Mouse (Mus musculus) midbrain, embryonic 12.5 days (tissue): ENCODE results near the gene Vps26a. TPM values are rescaled to one million over a fixed set of nuclear protein-coding genes. Genes with fewer than 3 reads are reported as not detected.
A peak's percentile ranks its signal among the peaks of the same experiment; 100 is the strongest.

Experiments used
- ATAC-seq: fragments of 200-750 bp; cut with Nextera tagmentation; 2 replicates; pipeline ENCODE4 v1.8.0; 2017; ENCODE audit warnings: low read depth, moderate TSS enrichment, moderate library complexity; ENCODE audit not compliant: low FRiP score
- H3K27ac ChIP-seq: fragments of 300-500 bp; sonication (generic); replicated peaks from 2 replicates; pipeline ENCODE4 v1.5.1; 2016; ENCODE audit warnings: mild to moderate bottlenecking
- H3K27me3 ChIP-seq: fragments of 300-500 bp; sonication (generic); 2 replicates; pipeline ENCODE4 v1.6.1; 2016; ENCODE audit warnings: mild to moderate bottlenecking
- H3K36me3 ChIP-seq: fragments of 300-500 bp; sonication (generic); 2 replicates; pipeline ENCODE4 v1.6.1; 2016
- H3K4me1 ChIP-seq: fragments of 300-500 bp; sonication (generic); 2 replicates; pipeline ENCODE4 v1.6.1; 2016
- H3K4me2 ChIP-seq: fragments of 300-500 bp; sonication (generic); replicated peaks from 2 replicates; pipeline ENCODE4 v1.6.1; 2016; ENCODE audit warnings: mild to moderate bottlenecking, moderate library complexity
- H3K4me3 ChIP-seq: fragments of 300-500 bp; sonication (generic); 2 replicates; pipeline ENCODE4 v1.5.1; 2016; ENCODE audit warnings: mild to moderate bottlenecking
- H3K9ac ChIP-seq: fragments of 300-500 bp; sonication (generic); replicated peaks from 2 replicates; pipeline ENCODE4 v1.6.1; 2016; ENCODE audit warnings: mild to moderate bottlenecking, moderate library complexity
- H3K9me3 ChIP-seq: fragments of 300-500 bp; sonication (generic); 2 replicates; pipeline ENCODE4 v1.6.1; 2016; ENCODE audit warnings: mild to moderate bottlenecking
- WGBS: fragments of 180-500 bp; shearing (Covaris S2); methylation state at CpG from one replicate; pipeline ENCODE4 v1.1.7; 2016; 5-methylcytosine and 5-hydroxymethylcytosine counted together
- polyA plus RNA-seq: library from polyadenylated mRNA; unstranded; fragments of >200 nt; fragmentation: Nextera tagmentation; extraction: Ambion mirVana; gene quantifications from 2 replicates; pipeline ENCODE4 v1.2.1, GENCODE M21; 2016

The Vps26a gene
- polyA plus RNA-seq, 1 experiment from 2014 or later: 80.7 TPM

DNA sequence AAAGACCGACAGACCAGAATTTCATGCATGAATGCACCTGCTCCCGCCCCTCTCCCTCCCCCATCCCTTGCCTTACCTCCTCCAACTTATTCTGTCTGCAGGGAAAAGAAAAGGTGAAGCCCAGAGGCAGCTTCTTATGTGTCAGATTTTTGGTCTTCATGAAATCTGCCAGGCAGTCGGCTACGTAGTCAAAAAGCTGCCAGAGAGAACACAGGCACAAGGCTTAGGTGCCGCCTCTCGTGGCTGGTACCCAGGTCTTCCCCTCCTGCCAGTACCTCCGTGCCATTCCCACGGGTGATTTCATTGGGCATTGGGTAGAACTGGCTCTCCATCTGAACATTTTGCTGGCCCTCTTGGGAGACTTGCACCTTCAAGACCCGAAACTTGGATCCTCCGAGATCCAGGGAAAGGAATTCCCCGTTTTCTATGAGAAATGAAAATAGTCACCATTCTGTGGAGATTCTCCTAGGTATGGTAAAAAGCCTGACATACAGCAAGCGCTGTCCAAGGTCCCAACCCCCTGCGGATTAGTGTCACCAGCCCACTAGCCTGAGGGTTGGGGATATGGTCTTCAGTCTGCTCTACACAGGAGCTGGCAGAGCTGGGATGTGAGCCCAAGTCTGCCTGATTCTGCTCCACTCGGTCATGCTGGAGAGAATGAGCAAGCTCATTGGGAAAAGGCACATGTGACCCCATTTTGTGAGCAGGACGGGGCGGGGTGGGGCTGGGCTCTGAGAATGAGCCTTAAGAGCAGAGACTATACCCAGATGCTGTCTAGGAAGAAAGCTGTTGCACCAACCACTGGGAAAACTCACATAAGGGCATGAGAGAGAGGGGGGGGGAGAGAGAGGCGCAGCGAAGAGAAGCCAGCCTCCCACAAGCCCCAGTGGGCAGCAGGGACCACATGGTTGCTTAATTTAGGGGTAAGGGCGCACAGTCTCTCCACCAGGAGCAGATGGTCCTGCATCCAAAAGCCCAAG, 74.9 kb downstream of the Vps26a start:
- WGBS: 73% methylated on average over 19 of the region's 19 CpGs
- ATAC-seq: no peak

DNA sequence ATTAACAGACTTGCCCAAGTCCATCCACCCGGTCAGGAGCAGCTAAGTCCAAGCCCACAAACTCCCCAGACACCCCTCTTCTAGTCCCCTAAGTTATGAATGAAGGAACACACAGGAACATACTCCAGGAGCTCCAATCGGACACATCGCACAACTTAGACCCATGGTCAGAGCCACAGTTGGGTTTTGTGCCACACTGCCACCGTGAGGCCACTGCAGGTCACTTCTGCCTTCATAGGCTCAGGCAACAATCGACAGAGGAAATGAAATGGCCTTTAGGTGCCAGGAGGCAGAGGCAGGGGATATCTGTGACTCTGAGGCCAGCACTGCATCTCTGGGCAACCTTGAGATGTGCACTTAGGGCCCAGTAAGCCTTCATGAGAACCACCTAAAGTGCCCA, 75.7 kb downstream of the Vps26a start:
- no peak overlapping the region for H3K4me2 ChIP-seq
- no peaks in the 10 kb centered on the region for H3K36me3 ChIP-seq
- H3K4me3 ChIP-seq: no peak overlapping the region
- 0 out of 2 replicates have a peak, but pooled peaks have one; percentile 19 for ATAC-seq
- H3K27me3 ChIP-seq: peaks cover 10% of the 10 kb centered on the region; the same call in 1 of the 2 replicates
- WGBS: 7% methylated on average over 5 of the region's 5 CpGs
- no peaks in the 10 kb centered on the region for H3K4me1 ChIP-seq
- no peak overlapping the region for H3K9ac ChIP-seq
- no peaks in the 10 kb centered on the region for H3K9me3 ChIP-seq
- H3K27ac ChIP-seq: no peak overlapping the region

More for the DNA sequence above, 74.9 kb downstream of the Vps26a start:
- H3K9me3 ChIP-seq: no peaks in the 10 kb centered on the region
- H3K4me3 ChIP-seq: no peak overlapping the region
- H3K9ac ChIP-seq: no peak overlapping the region
- H3K36me3 ChIP-seq: no peaks in the 10 kb centered on the region
- H3K27me3 ChIP-seq: peaks cover 10% of the 10 kb centered on the region; the same call in 1 of the 2 replicates
- H3K4me2 ChIP-seq: no peak overlapping the region
- no peaks in the 10 kb centered on the region for H3K4me1 ChIP-seq
- no peak overlapping the region for H3K27ac ChIP-seq

Other genes starting within 250 kb of the Vps26a start
- not detected in 2 replicates for gene Tacr2, start 234.4 kb downstream of the Vps26a start, polyA plus RNA-seq
- 40.6 and 44.5 TPM in 2 replicates for gene Hk1, start 106.9 kb downstream of the Vps26a start, polyA plus RNA-seq
- gene Hkdc1, start 64.3 kb downstream of the Vps26a start, polyA plus RNA-seq: 0.18 and 0.52 TPM in 2 replicates
- 1.1 and 1.3 TPM in 2 replicates for gene 4930507D05Rik, start 37.3 kb downstream of the Vps26a start, polyA plus RNA-seq
- gene Supv3l1, start 37.1 kb downstream of the Vps26a start, polyA plus RNA-seq: 27.9 and 29.2 TPM in 2 replicates
- 6.1 and 6.6 TPM in 2 replicates for gene Srgn, start 40.6 kb upstream of the Vps26a start, polyA plus RNA-seq
- gene Kif1bp, start 91.7 kb upstream of the Vps26a start, polyA plus RNA-seq: 66.3 and 73.1 TPM in 2 replicates
- 27.4 and 29.2 TPM in 2 replicates for gene Ddx21, start 115.5 kb upstream of the Vps26a start, polyA plus RNA-seq
- 122 and 137 TPM in 2 replicates for gene Ddx50, start 164.4 kb upstream of the Vps26a start, polyA plus RNA-seq
- gene Stox1, start 239.3 kb upstream of the Vps26a start, polyA plus RNA-seq: 2.1 and 2.8 TPM in 2 replicates